ENCODE assay signal across 22 mouse cellular contexts in genomic region chr4:76297375-76297774, GRCm38 (mm10).
"Had no signal": no experiment of that assay in that cellular context is flagged by ENCODE, and none has a peak within 500 bp of the region (broad histone marks: within the 10 kb centered on the region; RNA-seq: fewer than 3 reads in every experiment).

No protein-coding gene starts in this region.

- H3K4me3 ChIP-seq: left cerebral cortex, adult 2 months; limb, embryonic 15.5 days; liver, embryonic 15.5 days; lung, embryonic 15.5 days; megakaryocyte, embryonic 14.5 days; midbrain, embryonic 10.5 days; midbrain, embryonic 13.5 days; myocyte; neural tube, embryonic 13.5 days had no signal

- DNase-seq: kidney, adult 18-20 months; kidney, postnatal 25 days; layer of hippocampus, postnatal 36 days; lung, postnatal 36 days; retina, postnatal 1 day; right cerebral cortex, postnatal 25 days; spleen, adult 18-20 months; thymus, adult 18-20 months; thymus, postnatal 36 days had no signal

- H3K9ac ChIP-seq: limb, embryonic 15.5 days; liver, embryonic 15.5 days; lung, embryonic 15.5 days; midbrain, embryonic 13.5 days; neural tube, embryonic 13.5 days had no signal

- H3K27me3 ChIP-seq: limb, embryonic 15.5 days; liver, embryonic 15.5 days; lung, embryonic 15.5 days; megakaryocyte, embryonic 14.5 days; midbrain, embryonic 13.5 days; neural tube, embryonic 13.5 days had no signal

- H3K4me1 ChIP-seq: liver, embryonic 15.5 days; megakaryocyte, embryonic 14.5 days; midbrain, embryonic 13.5 days had no signal

- ATAC-seq: intestine, embryonic 16.5 days; midbrain, embryonic 13.5 days; midbrain, embryonic 16.5 days had no signal

- H3K27ac ChIP-seq: kidney, postnatal 0 days; left cerebral cortex, adult 2 months; liver, embryonic 15.5 days; lung, embryonic 15.5 days; midbrain, embryonic 10.5 days; midbrain, embryonic 13.5 days; neural tube, embryonic 13.5 days had no signal

- H3K4me2 ChIP-seq: limb, embryonic 15.5 days; liver, embryonic 11.5 days; liver, embryonic 15.5 days; lung, embryonic 15.5 days; midbrain, embryonic 13.5 days; neural tube, embryonic 13.5 days had no signal

- H3K9me3 ChIP-seq: limb, embryonic 15.5 days; liver, embryonic 15.5 days; lung, embryonic 15.5 days; midbrain, embryonic 10.5 days; midbrain, embryonic 13.5 days; neural tube, embryonic 13.5 days had no signal

- H3K36me3 ChIP-seq: limb, embryonic 15.5 days; liver, embryonic 15.5 days; lung, embryonic 15.5 days; midbrain, embryonic 10.5 days; midbrain, embryonic 13.5 days; neural tube, embryonic 13.5 days had no signal
